Mouse (Mus musculus): ENCODE data around the gene Tuba1a.
"Not testable (repeated sequence)": the region's sequence is repeated elsewhere in the genome, so short reads cannot be mapped to it uniquely, and the experiment has no call there.

Gene Tuba1a

DNA sequence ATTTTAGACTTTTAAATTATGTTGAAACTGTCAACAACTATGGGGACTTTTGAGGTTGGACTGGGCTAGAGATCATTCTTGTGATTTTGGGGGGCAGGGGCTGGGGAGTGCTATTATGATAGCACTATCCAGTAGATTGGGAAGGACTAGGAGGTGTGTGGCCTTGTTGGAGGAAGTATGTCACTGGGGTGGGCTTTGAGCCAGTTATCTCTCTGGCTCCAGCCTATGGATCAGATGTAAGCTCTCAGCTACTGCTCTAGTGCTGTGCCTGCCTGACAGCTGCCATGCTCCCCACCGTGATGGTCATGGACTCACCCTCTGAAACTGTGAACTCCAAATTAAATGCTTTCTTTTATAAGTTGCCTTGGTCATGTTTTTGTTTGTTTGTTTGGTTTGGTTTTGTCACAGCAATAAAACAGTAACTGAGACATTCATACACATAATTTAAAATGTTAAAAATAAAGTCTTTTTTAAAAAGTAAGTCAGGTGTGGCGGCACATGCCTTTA lies 30.4 kb downstream of the Tuba1a start:
- no peak for DNase-seq

DNA sequence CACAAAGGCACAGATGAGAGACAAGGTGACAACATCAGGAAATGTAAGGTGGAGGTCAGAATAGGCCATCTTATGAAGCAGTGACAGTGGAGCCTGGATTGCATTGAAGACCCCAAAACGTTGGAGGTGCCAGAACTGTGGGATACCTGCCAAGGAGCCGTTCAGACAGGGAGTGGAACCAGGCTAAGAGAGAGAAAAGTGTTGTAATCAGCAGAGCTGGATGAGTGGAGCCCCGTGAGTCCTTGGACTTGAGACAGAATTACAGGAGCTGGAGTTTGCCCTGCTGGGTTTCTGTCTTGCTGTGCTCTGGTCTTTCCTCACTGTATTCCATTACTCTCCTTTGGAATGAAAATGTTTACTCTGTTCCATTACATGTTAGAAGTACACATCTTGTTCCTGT lies 30.9 kb downstream of the Tuba1a start:
- no peak for DNase-seq

DNA sequence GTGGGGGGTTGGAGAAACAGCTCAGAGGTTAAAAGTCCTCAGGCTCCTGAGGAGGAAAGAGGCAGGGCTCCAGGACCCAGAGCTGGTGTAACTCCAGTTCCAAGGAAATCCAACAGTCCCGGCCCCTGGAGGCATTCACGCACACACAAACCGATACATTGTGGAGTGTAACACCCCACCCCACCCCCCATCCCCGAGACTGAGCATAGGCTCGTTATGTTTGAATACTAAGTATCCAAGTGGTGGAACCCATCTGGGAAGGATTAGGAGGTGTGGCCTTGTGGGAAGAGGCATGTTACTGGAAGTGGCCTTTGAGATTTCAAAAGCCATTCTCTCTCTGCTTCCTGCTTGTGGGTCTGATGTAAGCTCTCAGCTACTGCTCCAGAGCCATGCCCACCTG lies 32.0 kb downstream of the Tuba1a start:
- DNase-seq = no peak

DNA sequence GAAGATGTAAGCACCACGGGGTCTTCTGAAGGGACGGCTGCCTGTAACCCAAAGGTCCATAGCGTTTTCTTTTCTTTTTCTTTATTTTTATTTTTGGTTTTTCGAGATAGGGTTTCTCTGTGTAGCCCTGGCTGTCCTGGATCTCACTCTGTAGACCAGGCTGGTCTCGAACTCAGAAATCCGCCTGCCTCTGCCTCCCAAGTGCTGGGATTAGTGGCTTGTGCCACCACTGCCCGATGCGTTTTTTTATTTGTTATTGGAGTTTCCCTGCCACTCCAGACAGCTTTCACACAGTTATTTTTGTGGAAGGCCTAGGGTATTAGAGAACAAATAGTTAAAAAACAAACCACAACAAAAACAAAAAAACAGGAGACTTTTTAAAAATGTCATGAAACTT lies 35.0 kb downstream of the Tuba1a start:
- DNase-seq = not testable (repeated sequence)

DNA sequence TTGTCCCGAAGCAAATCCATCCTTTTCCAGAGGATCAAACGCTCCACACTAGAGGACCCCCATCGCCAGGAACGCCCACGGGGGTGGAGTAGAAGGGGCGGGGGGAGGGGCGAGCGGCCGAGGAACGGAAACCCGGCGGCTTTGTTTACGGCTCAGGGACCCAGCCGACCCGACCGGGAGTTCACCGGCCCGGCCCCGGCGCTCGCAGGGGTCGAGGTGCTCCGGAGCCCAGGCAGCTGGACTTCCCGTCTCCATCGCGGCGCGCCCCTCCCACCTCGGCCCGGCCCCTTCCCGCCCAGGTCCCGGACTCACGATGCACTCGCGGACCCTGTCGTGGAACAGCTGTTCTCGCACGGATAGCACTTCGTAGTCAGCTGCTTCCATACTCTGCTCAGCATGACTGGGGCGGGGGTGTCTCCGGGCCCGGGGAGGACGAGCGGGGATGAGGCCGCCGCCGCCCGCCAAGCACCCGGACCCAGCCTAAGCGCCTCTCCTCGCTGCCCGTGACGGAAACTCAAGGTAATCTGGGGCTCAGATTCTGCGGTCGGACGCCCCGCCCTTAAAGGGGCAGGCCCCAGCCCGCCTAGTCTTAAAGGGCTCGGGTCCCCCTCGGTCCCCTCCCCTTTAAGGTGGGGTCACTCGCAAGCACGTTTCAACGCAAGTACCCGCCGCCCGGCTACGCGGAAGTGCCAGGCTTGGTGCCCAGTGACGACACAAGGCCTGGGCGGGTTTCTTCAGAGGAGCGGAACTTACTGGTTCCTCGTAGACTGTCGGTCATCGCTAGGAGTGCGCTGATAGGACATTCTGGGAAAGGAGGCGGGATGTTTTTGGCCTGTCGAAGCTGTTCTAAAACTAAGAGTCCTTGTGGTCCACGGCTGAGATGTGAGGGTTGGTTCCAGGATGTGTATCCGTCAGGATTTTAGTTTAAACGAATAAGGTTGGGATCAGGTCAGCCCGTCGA lies 35.7 kb downstream of the Tuba1a start, which contains the start of gene Lmbr1l:
Gene Lmbr1l, minus strand, starts transcription at position 694 of the 961 bp plus-strand sequence.
- DNase-seq = peak; percentile 98

DNA sequence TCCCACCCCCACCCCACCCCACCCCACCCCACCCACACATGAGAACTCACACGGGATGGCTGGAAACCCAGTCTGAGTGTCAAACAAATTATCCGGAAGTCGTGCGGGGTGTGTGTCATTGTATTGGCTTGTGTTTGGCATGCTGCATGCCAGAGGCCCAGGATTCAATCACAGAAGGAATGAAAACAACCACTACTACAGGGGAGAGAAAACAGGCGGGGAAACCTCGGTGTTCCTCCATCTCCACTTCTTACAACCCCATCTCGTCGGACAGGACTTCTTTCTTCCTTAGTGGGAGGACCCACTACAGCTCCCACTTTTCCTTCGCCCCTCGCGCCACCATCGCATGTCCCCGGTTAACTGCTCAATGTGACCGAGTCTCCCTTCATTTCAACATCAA lies 36.4 kb downstream of the Tuba1a start:
- no peak for DNase-seq

DNA sequence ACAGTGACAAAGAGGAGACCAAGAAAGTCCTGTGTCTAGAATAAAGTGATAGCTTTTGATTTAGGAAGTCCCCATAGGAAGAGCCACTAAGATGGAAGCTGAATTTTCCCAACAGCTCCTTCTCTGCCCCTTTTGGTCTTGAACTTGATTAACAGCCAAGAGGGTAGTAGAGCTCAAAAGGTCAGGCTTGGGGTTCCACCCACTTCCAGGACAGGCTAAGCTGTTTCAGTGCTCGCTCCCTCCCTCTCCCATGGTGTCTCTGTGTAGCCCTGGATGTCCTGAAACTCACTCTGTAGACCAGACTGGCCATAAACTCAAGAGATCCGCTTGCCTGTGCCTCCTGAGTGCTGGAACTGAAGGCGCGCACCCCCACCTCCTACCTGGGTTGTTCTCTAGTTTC lies 37.5 kb downstream of the Tuba1a start:
- DNase-seq = no peak

DNA sequence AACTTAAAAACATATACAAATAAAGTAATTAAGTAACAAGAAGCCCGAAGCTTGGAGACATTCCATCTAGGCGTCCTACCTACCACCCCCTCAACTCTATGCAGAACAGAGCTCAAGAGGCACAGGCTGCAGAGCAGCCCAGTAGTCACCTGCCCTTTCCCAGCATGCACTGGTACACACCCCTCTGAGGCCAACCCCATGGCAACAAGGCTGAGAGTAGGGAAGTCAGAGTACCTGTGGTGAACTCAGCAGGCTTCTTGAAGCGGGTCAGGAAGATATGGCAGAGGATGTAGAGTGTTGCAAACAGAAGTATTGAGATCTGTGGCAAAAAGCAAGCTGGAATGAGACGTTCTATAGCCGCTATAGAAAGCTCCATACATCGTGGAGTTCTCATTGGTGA lies 38.6 kb downstream of the Tuba1a start:
- DNase-seq = no peak

DNA sequence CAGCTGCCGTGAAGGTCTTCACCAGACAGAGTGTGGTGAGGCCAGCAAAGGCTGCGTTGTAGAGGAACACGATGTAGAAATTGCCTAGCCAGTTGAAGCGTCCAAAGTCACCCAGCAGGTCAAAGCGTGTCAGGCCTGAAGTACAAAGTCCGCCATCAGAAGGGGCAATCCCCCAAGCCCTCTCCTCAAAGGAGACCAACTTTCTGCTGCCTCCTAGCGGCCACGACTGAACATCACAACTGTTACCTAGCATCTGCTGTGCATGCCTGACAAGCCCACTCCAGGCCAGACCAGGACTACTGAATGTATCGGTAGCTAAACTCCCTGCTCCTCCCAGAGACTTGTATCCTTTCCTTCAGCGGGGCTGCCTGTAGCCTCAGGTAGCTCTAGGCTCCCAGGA lies 48.8 kb downstream of the Tuba1a start:
- peak; percentile 56 for DNase-seq

DNA sequence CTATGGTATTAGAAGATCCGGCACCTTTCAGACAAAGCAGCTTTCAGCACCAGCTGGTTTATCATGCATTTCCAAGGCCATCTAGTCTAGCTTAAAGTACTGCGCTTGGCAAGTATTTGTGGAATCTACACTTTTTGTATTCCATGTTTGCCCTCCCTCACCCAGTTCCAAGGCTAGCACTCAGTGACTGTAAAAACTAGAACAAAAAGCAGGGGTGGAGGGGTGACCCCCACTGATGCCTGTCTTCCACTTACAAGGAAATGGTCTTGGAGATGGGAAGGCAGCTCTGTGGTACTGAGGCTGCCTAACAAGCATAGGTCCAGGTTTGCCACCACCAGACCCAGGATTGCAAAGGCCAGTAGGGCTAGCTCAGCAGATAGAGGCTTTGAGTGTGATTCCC lies 50.9 kb downstream of the Tuba1a start:
- no peak for DNase-seq

DNA sequence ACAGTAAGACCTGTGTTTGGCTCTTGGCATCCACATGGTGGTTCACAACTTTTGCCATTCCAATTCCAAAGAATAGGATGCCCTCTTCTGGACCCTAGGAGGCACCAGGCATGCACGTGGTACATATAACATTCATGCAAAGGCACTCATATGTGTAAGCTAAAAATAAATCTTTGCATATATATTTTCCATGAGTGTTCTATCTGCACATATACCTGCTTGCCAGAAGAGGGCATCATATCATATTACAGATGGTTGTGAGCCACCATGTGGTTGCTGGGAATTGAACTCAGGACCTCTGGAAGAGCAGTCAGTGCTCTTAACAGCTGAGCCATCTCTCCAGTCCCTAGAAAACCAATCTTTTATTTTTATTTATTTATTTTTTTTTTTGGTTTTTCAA lies 52.0 kb downstream of the Tuba1a start:
- no peak for DNase-seq
